Mouse (Mus musculus) brain, embryonic 18.5 days (tissue): ENCODE results near the gene Cdon.

ENCODE experiments used
- DNase-seq: peaks from one replicate; pipeline ENCODE4 v3.0.0-alpha.2; 2012; ENCODE audit warnings: low read depth, low spot score

Cdon gene

DNA sequence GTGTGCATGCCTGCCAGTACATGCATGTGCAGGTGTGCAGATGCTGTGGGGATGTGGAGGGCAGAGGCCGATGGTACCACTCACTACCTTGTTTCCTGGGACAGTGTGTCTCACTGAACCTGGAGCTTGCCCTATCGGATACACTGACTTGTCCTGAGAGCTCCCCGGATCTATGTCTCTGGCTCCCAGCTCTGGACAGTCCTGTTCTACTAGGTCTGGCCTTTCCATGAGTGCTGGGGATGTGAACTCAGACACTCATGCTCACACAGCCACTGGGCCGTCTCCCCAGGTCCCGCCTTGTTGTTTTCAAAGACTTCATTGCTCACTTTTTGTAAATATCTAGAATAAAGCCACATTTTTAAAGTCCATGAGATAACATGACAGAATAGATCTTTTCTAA, 120.1 kb downstream of the Cdon start:
- DNase-seq, result no peak

- peak; percentile 36 for DNase-seq
Measured at GRCm38 (mm10) chr9:35541488-35541887, 120.6 kb downstream of the Cdon start.

GRCm38 (mm10) chr9:35541941-35542340, 121.0 kb downstream of the Cdon start:
- DNase-seq, result no peak

DNA sequence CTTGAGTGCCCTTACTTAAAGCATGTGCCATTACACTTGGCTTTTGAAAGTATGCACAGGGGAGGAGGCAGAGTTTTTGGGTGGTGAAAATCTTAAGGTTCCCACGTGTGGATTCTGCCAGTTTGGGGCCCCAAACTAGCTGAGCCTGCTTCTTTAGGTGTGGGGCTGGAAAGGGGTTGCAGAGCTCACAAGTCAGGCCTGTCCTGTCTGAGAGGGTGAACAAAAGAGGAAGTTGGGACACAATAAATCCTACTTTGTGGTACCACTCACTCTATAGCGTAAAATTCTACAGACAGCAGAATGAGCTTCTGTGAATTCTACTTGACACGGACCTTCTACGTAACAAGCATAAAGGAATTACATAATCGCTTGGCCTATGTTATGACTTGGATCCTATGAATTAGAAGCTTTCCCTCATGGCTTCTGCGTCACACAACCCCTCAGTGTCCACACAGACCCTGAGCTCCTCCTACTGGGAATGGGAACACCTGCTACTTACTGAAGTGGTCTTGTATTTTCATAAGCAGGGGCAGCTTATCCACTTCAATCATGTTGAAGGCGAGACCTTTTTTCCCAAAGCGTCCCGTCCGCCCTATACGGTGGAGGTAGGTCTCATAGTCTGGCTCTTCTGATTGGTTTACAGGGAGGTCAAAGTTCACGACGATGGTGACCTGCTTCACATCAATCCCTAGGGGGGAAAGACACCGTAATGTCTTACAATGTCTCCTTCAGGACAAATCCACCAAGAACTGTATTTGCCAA, 122.4 kb downstream of the Cdon start:
- no peak for DNase-seq

GRCm38 (mm10) chr9:35544666-35545065, 123.7 kb downstream of the Cdon start:
- no peak for DNase-seq

DNA sequence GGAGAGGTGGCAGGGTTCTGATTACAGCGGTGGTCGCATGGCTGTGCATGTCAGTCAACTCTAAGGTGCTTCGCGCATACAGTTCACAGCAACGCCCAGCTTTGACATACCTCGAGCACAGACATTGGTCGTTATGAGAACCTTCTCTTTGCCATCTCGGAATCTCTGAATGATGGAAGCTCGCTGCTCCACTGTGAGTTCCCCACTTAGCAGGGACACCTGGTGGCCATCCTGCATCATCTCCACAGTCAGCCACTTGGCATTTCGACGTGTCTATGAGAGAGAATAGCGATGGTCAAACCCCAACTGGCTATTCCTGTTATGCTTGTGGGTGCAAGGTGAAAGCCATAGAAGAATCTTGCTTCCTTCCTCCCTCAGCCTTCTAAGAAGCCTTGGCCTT, 124.8 kb downstream of the Cdon start:
- no peak for DNase-seq

DNA sequence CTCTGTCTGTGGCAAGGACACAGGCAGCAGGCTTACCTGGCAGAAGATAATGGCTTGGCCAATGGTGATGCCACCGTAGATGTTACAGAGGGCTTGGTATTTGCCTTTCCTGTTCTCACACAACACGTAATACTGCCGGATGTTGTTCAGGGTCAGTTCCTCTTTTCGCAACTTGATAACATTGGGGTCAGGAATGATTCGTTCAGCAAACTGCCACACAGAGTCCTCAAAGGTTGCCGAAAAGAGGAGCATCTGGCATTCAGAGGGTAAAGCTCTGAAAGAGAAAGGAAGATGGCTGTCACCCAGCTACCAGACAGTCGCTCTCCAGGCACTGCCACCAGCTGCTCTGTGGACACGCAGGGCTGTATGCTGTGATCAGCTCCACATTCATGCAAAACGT, 125.8 kb downstream of the Cdon start:
- DNase-seq, result no peak

- DNase-seq, result no peak
Measured at GRCm38 (mm10) chr9:35548455-35548854, 127.5 kb downstream of the Cdon start.

DNA sequence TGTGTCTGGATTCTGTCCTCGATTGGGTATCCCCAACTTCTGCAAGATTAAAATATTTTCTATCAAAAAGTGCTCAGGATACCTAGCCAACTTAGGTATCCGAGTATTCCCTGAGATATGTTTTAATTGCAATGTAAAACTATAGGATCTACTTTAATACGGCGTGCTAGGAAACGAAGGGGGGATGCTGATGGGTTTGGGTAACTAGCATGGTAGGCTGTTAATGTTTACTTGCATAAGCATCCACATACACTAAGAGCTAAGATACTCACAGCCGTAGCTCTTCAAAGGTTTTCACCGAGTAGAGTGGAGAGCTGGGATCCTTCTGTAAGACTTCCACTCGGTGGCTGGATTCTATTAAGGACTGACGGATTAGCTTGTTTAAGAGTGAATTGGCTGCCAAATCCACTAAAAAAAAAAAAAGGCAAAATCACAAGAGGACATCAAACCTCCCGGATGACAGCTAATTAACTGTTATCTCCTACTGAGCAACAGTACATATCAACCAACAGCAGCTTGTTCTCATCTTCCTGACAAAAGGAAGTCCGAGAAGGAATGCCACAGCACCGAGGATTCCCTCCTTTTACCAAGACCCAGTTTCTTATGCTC, 135.7 kb downstream of the Cdon start:
- no peak for DNase-seq
